Mouse (Mus musculus) liver, embryonic 15.5 days (tissue): ENCODE results near the gene Trappc4. TPM values are rescaled to one million over a fixed set of nuclear protein-coding genes. Genes with fewer than 3 reads are reported as not detected.
"Not testable (repeated sequence)": the region's sequence is repeated elsewhere in the genome, so short reads cannot be mapped to it uniquely, and the experiment has no call there.

Experiments used
- ATAC-seq: fragments of 200-750 bp; cut with Nextera tagmentation; 2 replicates; pipeline ENCODE4 v1.8.0; 2017; ENCODE audit warnings: moderate number of reproducible peaks, mild to moderate bottlenecking, moderate library complexity; ENCODE audit not compliant: insufficient read depth
- H3K27ac ChIP-seq: fragments of 300-500 bp; sonication (generic); replicated peaks from 2 replicates; pipeline ENCODE4 v1.5.1; 2015; ENCODE audit warnings: mild to moderate bottlenecking, inconsistent platforms
- H3K27me3 ChIP-seq: fragments of 300-500 bp; sonication (generic); 2 replicates; pipeline ENCODE4 v1.6.1; 2015; ENCODE audit warnings: mild to moderate bottlenecking, inconsistent platforms
- H3K36me3 ChIP-seq: fragments of 300-500 bp; sonication (generic); replicated peaks from 2 replicates; pipeline ENCODE4 v1.6.1; 2015; ENCODE audit warnings: moderate library complexity, mild to moderate bottlenecking, inconsistent platforms
- H3K4me1 ChIP-seq: fragments of 300-500 bp; sonication (generic); replicated peaks from 2 replicates; pipeline ENCODE4 v1.6.1; 2015; ENCODE audit warnings: inconsistent platforms
- H3K4me2 ChIP-seq: fragments of 300-500 bp; sonication (generic); 2 replicates; pipeline ENCODE4 v1.6.1; 2015; ENCODE audit warnings: moderate library complexity, mild to moderate bottlenecking, inconsistent platforms
- H3K4me3 ChIP-seq: fragments of 300-500 bp; sonication (generic); replicated peaks from 2 replicates; pipeline ENCODE4 v1.5.1; 2015; ENCODE audit warnings: mild to moderate bottlenecking, inconsistent platforms
- H3K9ac ChIP-seq: fragments of 300-500 bp; sonication (generic); 2 replicates; pipeline ENCODE4 v1.6.1; 2015; ENCODE audit warnings: moderate library complexity, mild to moderate bottlenecking, inconsistent platforms
- H3K9me3 ChIP-seq: fragments of 300-500 bp; sonication (generic); replicated peaks from 2 replicates; pipeline ENCODE4 v1.6.1; 2016; ENCODE audit warnings: inconsistent platforms
- WGBS: fragments of 180-500 bp; shearing (Covaris S2); methylation state at CpG from one replicate; pipeline ENCODE4 v1.1.7; 2015; ENCODE audit warnings: mixed read lengths; ENCODE audit not compliant: insufficient replicate concordance; 5-methylcytosine and 5-hydroxymethylcytosine counted together
- polyA plus RNA-seq: library from polyadenylated mRNA; unstranded; fragments of >200 nt; fragmentation: Nextera tagmentation; extraction: Ambion mirVana; gene quantifications from 2 replicates; pipeline ENCODE4 v1.2.1, GENCODE M21; 2015

Trappc4 gene
- polyA plus RNA-seq, result 48.2 and 50.4 TPM in 2 replicates

DNA sequence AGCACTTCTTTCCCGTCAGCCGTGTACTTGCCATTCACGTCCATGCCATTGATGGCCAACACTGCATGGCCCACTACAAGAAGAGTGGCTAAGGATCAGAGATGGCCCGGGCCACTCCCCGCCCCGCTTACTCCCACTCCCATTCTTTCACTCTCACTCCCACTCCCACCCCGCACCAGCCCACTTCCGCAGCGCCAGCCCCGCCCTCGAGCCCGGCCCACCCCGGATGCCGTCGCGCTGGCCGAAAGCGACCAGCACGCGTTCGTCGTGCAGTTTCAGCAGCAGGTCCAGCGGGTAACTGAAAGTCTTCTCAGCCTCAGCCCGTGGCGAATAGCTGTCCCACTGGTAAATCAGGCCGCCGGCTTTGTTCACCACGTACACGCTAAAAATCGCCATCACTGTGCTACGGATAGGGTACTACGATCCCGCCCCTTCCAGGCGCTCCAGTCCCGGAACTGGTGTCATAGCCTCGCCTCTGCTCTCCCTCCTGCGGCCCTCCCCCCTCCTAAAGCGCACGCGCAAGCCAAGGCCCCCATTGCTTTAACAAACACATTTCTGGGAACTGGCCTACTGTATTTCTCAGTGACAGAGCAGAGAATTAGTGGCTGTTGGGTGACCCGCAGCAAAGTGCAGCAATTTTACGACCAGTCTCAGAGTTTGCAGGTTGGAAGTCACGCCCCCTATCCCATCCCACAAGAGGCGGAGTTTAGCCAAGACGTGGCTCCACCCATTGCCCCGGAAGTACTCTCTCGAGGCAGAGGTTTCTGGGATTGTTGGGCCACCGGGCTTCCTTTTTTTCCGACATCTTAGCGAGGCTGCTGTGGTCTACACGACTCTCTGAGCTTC lies at the start of gene Trappc4, which contains the start of gene Rps25:
TSS of gene Trappc4 (minus strand) at position 695 of the 846 bp plus-strand sequence.
TSS of gene Rps25 (plus strand) at position 234 of the 846 bp plus-strand sequence.
- Histone ChIP-seq H3K9me3 (no peaks in the 10 kb centered on the region), H3K36me3 (peaks cover 65% of the 10 kb centered on the region), H3K4me1 (peaks cover 49% of the 10 kb centered on the region), H3K4me3 (peak within 1 kb of the TSS; percentile 73), H3K27me3 (no peaks in the 10 kb centered on the region), H3K4me2 (peak within 1 kb of the TSS; percentile 77), H3K9ac (peak within 1 kb of the TSS; percentile 81), H3K27ac (peak within 1 kb of the TSS; percentile 87)
- ATAC-seq, result peak; percentile 93
- under 1% methylated on average over 51 of the region's 51 CpGs for WGBS

DNA sequence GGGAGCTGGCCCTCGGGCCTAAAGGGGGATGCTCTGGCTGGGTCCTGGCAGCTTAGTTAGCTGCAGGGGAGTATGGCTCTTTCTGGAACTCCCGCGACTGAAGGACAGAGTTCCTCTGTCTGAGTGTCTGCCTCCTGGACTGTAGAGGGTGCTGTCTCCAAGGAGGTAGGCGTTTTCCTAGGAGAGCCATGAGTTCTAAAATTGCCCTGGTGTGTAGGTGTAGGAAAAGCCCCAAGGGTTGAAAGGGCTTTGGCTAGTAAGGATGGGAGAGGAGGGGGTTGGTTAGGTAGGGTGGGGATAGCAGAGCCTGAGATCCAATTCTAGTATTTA lies 47.5 kb upstream of the Trappc4 start, which contains the start of gene Upk2:
TSS of gene Upk2 (minus strand) at position 86 of the 330 bp plus-strand sequence.
- Histone ChIP-seq H3K4me2 (no peak within 1 kb of the TSS), H3K4me3 (no peak within 1 kb of the TSS), H3K36me3 (no peaks in the 10 kb centered on the region), H3K27me3 (peaks cover 48% of the 10 kb centered on the region), H3K9ac (no peak within 1 kb of the TSS), H3K9me3 (no peaks in the 10 kb centered on the region), H3K4me1 (no peaks in the 10 kb centered on the region), H3K27ac (no peak within 1 kb of the TSS)
- ATAC-seq, result no peak
- 31% methylated on average over 4 of the region's 4 CpGs for WGBS

DNA sequence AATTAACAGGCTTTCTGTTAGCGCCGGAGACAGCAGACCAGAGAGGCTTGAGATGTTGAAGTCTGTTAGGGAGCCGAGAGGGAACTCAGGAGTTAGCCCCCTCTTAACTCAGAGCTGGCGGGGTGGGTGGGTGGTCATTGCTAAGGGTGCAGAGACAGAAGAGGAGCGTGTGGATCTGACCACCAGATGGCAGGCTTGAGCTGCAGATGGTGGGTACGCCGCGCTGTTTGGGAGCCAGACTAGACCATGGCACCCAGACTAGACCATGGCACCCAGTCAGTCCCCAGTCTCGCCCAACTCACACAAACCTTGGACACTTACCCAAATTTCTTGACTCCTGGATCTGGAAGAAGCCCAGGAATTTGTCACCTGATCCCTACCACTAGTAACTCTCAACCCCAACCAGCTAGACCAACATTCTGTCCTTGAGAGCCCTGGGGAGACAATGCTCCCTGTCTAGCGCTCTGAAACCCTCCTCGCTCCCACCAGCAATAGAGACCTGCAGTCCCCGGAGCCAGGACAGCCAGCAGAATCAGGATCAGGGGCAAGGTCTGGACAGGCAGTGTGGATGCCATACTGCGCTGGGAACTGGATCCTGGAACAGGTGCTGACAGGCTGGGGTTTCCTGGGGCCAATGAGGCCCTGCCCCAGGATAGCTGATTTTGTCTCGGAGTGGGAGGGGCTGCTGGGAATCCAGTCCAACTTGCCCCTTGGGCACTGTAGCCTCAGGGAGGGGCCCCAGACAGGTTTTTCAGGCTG lies 46.9 kb upstream of the Trappc4 start:
- Histone ChIP-seq H3K9ac (no peak overlapping the region), H3K9me3 (no peaks in the 10 kb centered on the region), H3K4me2 (no peak overlapping the region), H3K27me3 (peaks cover 48% of the 10 kb centered on the region), H3K36me3 (no peaks in the 10 kb centered on the region), H3K27ac (no peak overlapping the region), H3K4me3 (no peak overlapping the region), H3K4me1 (no peaks in the 10 kb centered on the region)
- peak; percentile 37; the same call in 1 of the 2 replicates for ATAC-seq
- 13% methylated on average over 14 of the region's 14 CpGs for WGBS

DNA sequence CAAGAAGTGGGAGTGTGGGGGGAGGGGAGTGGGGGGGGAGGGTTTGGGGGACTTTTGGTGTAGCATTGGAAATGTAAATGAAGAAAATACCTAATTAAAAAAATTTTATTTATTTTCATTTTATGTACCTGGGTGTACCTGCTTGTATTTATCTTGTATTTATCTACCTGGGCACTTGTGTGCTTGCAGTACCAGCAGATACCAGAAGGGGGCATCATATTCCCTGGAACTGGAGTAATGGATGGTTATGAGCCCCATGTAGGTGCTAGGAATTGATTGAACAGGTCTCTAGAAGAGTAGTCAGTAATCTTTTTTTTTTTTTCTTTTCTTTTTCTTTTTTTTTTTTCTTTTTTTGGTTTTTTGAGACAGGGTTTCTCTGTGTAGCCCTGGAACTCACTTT lies 43.0 kb upstream of the Trappc4 start:
- H3K4me2 ChIP-seq, result no peak overlapping the region
- no peak overlapping the region for H3K27ac ChIP-seq
- ATAC-seq, result no peak
- no peaks in the 10 kb centered on the region for H3K9me3 ChIP-seq
- H3K9ac ChIP-seq, result no peak overlapping the region
- peaks cover 22% of the 10 kb centered on the region for H3K27me3 ChIP-seq
- H3K4me3 ChIP-seq, result no peak overlapping the region
- H3K36me3 ChIP-seq, result no peaks in the 10 kb centered on the region
- H3K4me1 ChIP-seq, result no peaks in the 10 kb centered on the region

DNA sequence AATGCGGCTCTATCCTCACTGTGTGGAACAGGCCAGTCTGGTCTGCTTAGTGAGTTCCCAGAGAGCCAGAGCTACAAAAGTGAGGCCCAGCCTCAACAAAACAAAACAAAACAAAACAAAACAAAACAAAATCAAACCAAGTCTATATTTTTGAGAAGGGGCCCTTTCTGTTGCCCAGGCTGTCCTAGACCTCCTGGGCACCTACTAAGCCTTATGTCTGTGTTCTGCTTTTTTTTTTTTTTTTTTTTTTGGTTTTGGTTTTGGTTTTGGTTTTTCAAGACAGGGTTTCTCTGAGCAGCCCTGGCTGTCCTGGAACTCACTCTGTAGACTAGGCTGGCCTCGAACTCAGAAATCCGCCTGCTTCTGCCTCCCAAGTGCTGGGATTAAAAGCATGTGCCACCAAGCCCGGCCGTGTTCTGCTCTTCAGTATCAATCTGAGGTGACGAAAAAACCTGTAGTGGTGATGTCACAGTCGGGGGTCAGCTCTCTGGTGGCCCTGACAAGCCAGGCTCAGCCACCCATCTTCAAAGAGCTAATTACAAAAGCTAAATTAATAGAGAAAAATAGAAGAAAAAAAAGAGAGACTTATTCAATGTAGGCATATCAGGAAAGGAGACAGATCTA lies 37.1 kb upstream of the Trappc4 start:
- H3K9ac ChIP-seq, H3K27me3 ChIP-seq, H3K9me3 ChIP-seq, H3K36me3 ChIP-seq, H3K27ac ChIP-seq, ATAC-seq, H3K4me3 ChIP-seq, H3K4me2 ChIP-seq, H3K4me1 ChIP-seq: not testable (repeated sequence)
- 66% methylated on average over 7 of the region's 7 CpGs for WGBS

DNA sequence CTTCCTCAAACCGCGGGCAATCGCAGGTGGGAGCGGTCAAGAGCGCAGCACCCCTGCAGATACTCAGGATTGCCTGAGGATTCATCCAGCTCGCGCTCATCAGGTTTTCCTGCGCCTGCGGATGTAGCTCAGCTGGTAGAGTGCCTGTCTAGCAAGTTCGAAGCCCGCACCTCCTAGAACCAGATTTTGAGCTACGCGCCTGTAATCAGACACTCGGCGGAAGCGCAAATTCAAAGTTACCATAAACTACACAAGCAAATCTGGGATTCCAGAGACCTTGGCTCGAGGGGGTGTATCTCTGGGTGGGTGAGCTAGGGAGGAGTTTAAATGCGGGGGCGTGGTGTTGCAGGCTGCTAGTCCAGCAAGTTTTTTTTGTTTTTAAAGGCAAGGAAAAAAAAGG lies 33.6 kb upstream of the Trappc4 start, which contains the start of gene Foxr1:
TSS of gene Foxr1 (minus strand) at position 176 of the 400 bp plus-strand sequence.
- Histone ChIP-seq H3K27ac (no peak within 1 kb of the TSS), H3K27me3 (no peaks in the 10 kb centered on the region; the same call in 1 of the 2 replicates), H3K9me3 (no peaks in the 10 kb centered on the region), H3K4me3 (no peak within 1 kb of the TSS), H3K36me3 (no peaks in the 10 kb centered on the region), H3K4me2 (no peak within 1 kb of the TSS), H3K9ac (no peak within 1 kb of the TSS), H3K4me1 (no peaks in the 10 kb centered on the region)
- 70% methylated on average over 19 of the region's 19 CpGs for WGBS
- no peak for ATAC-seq

DNA sequence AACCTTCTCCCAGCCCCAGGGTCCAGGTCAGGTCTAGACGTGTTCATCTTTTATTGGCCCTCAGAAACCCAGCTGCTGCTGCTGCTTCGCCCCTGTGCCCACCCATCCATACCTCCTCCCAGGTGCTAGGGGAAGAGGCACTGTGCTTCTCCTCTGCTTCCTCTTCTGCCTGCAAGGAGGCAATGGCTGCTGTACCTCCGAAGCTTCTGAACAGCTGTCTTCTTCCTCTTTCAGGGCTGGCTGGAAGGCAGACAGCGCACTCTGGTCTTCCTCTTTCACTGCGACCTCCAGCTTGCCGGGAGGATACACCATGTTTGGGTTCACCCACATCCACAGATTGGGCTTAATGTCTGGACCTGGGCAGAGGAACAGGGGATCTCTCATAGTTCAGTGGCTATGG lies 28.3 kb upstream of the Trappc4 start:
- Histone ChIP-seq H3K27ac (no peak overlapping the region; the same call in 1 of the 2 replicates), H3K9ac (no peak overlapping the region), H3K4me2 (no peak overlapping the region), H3K36me3 (no peaks in the 10 kb centered on the region), H3K9me3 (no peaks in the 10 kb centered on the region), H3K4me3 (no peak overlapping the region), H3K4me1 (no peaks in the 10 kb centered on the region), H3K27me3 (peaks cover 5% of the 10 kb centered on the region; the same call in 1 of the 2 replicates)
- ATAC-seq, result no peak
- 12% methylated on average over 6 of the region's 6 CpGs for WGBS

DNA sequence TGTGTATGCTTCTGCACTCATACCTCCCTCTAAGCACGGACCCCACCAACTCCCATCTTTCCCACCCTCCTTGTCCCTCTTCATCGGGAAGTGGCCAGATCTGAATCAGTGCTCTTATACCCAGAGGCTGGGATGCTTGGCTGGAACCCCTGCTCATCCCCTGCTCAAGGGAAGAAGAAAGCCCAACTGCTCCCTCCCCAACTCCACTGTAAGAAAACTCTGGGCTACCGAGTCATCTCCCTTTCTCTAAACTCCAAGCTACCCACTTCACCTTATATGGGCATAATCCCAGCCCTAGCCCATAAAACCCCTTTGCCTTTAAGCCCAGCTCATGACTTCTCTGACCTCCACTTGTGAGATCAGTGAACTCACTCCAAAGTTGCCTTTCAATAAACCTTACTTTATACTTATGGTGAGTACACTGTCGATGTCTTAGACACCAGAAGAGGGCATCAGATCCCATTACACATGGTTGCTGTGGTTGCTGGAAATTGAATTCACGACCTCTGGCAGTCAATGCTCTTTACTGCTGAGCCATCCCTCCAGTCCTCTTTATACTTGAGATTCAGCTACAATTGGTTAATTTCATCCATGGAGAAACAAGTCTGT lies 25.3 kb upstream of the Trappc4 start:
- Histone ChIP-seq H3K36me3 (no peaks in the 10 kb centered on the region), H3K9me3 (no peaks in the 10 kb centered on the region), H3K27ac (no peak overlapping the region), H3K4me3 (no peak overlapping the region), H3K27me3 (peaks cover 5% of the 10 kb centered on the region; the same call in 1 of the 2 replicates), H3K4me2 (no peak overlapping the region), H3K9ac (no peak overlapping the region), H3K4me1 (no peaks in the 10 kb centered on the region)
- ATAC-seq, result no peak
- WGBS, result 36% methylated on average over 5 of the region's 5 CpGs

DNA sequence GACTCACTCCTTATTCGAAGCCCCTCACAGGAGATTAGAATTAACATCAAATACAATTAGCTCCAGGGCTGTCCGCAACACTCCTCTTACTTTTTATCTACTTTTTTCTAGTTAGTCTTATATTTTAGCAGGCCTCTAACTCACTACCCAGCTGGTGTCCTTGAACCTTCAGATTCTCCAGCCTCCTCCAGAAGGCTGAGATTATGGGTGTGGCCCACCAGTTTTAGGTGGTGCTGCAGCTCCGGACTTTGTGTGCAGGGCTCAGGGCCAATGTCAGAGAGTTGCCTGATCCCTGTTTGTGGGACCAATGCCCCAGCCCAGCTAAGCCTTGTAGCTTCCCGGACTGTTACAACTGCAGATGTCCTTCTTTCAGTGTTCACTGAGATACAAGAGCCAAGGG lies 16.2 kb upstream of the Trappc4 start:
- no peaks in the 10 kb centered on the region for H3K9me3 ChIP-seq
- H3K4me3 ChIP-seq, result no peak overlapping the region
- 56% methylated on average over 4 of the region's 4 CpGs for WGBS
- ATAC-seq, result no peak
- no peak overlapping the region for H3K27ac ChIP-seq
- peaks cover 4% of the 10 kb centered on the region for H3K4me1 ChIP-seq
- no peaks in the 10 kb centered on the region for H3K27me3 ChIP-seq
- H3K4me2 ChIP-seq, result no peak overlapping the region
- H3K9ac ChIP-seq, result no peak overlapping the region
- H3K36me3 ChIP-seq, result no peaks in the 10 kb centered on the region

DNA sequence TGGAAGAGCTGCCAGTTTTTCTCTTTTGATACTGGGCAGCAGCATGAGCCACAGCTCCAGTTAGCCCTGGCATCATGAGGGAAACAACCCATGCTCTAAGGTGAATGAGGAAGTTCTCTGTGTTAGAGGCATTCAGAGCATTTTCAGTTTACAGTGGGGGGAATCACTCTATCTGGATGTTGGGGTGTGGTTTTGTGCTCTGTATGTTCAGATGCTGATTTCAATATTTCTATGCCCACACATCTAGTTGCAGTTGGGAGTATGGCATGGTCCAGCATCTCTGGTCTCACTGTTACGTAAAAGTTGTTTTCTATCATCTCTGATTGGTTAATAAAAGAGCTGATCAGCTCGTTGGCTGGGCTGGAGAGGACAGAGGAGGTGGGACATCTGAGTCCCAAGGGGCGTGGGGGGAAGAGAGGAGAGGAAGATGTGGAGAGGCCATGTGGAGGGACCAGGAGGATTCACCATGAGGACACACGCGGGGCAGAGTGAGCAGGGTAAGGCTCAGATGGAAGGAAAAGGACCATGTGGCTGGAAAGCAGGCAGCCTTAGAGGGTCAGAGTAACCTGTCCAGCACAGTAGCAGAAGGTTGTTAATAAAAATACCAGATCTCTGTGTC lies 13.0 kb upstream of the Trappc4 start:
- Histone ChIP-seq H3K9ac (no peak overlapping the region), H3K4me1 (peaks cover 24% of the 10 kb centered on the region), H3K27me3 (no peaks in the 10 kb centered on the region), H3K4me3 (no peak overlapping the region), H3K27ac (no peak overlapping the region), H3K4me2 (no peak overlapping the region), H3K9me3 (no peaks in the 10 kb centered on the region), H3K36me3 (peaks cover 8% of the 10 kb centered on the region; the same call in 1 of the 2 replicates)
- 54% methylated on average over 5 of the region's 5 CpGs for WGBS
- no peak for ATAC-seq
